Mouse (Mus musculus) ES-Bruce4 (cell line): ENCODE results near the gene Ipmk.
A peak's percentile ranks its signal among the peaks of the same experiment; 100 is the strongest.

ENCODE experiments used
- CTCF ChIP-seq: IDR thresholded peaks from one replicate; pipeline ENCODE4 v1.8.1; 2011; ENCODE audit warnings: low read depth, low read length
- POLR2A ChIP-seq: IDR thresholded peaks from one replicate; pipeline ENCODE4 v1.8.1; 2011; ENCODE audit warnings: low read length; ENCODE audit not compliant: insufficient read depth

- TF ChIP-seq POLR2A (no peak), CTCF (peak; percentile 43)
Observed at GRCm38 (mm10) chr10:71332376-71332775, 15.2 kb upstream of the Ipmk start.
